Mouse (Mus musculus) embryonic facial prominence, embryonic 13.5 days (tissue): Measurements from ENCODE around the gene Prss57. TPM values are rescaled to one million over a fixed set of nuclear protein-coding genes. Genes with fewer than 3 reads are reported as not detected.
"Not testable (repeated sequence)": the region's sequence is repeated elsewhere in the genome, so short reads cannot be mapped to it uniquely, and the experiment has no call there.

Experiments
- ATAC-seq: fragments of 200-750 bp; cut with Nextera tagmentation; 2 replicates; pipeline ENCODE4 v1.8.0; 2017; ENCODE audit warnings: low read depth; ENCODE audit not compliant: insufficient number of reproducible peaks, insufficient read depth, low FRiP score, low TSS enrichment
- H3K27ac ChIP-seq: fragments of 300-500 bp; sonication (generic); 2 replicates; pipeline ENCODE4 v1.5.1; 2015; ENCODE audit warnings: moderate library complexity, mild to moderate bottlenecking, inconsistent platforms
- H3K27me3 ChIP-seq: fragments of 300-500 bp; sonication (generic); 2 replicates; pipeline ENCODE4 v1.6.1; 2015; ENCODE audit warnings: mild to moderate bottlenecking, inconsistent platforms
- H3K36me3 ChIP-seq: fragments of 300-500 bp; sonication (generic); 2 replicates; pipeline ENCODE4 v1.6.1; 2015; ENCODE audit warnings: mild to moderate bottlenecking, inconsistent platforms
- H3K4me1 ChIP-seq: fragments of 300-500 bp; sonication (generic); 2 replicates; pipeline ENCODE4 v1.6.1; 2015; ENCODE audit warnings: inconsistent platforms
- H3K4me2 ChIP-seq: fragments of 300-500 bp; sonication (generic); 2 replicates; pipeline ENCODE4 v1.6.1; 2015; ENCODE audit warnings: moderate library complexity, mild to moderate bottlenecking, inconsistent platforms
- H3K4me3 ChIP-seq: fragments of 300-500 bp; sonication (generic); 2 replicates; pipeline ENCODE4 v1.5.1; 2015; ENCODE audit warnings: mild to moderate bottlenecking, inconsistent platforms
- H3K9ac ChIP-seq: fragments of 300-500 bp; sonication (generic); 2 replicates; pipeline ENCODE4 v1.6.1; 2015; ENCODE audit warnings: mild to moderate bottlenecking, inconsistent platforms
- H3K9me3 ChIP-seq: fragments of 300-500 bp; sonication (generic); 2 replicates; pipeline ENCODE4 v1.6.1; 2016; ENCODE audit warnings: inconsistent platforms
- WGBS: fragments of 180-500 bp; shearing (Covaris S2); methylation state at CpG from one replicate; pipeline ENCODE4 v1.1.7; 2015; ENCODE audit warnings: mixed read lengths; 5-methylcytosine and 5-hydroxymethylcytosine counted together
- polyA plus RNA-seq: library from polyadenylated mRNA; unstranded; fragments of >200 nt; fragmentation: Nextera tagmentation; extraction: Ambion mirVana; gene quantifications from 2 replicates; pipeline ENCODE4 v1.2.1, GENCODE M21; 2015

Gene Prss57
- polyA plus RNA-seq, 1 experiment from 2014 or later: not detected

DNA sequence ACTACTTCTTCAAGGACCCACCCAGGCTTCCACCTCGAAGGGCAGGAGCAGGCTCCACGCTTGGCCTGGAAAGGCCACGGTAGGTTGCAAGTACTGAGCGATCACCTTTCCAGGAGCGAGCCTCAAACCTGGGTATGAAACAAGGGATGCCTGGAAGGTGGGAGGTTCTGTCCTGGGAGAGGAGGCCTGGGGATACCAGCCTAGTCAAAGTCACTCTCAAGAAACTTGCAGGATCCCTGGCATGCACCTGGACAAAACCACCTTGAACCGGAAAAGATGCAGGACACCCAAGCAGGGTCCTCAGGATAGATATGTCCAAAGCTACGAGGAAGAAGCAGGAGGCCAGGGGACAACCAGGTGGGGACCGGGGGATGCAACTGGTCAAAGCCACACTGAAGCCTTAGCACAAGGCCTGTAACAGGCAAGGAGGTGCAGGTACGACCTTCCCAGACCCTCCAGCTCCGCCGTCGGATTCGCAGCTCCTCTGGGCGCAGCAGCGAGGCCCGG, 24.7 kb downstream of the Prss57 start:
- Histone ChIP-seq H3K27ac (peak overlapping the region; percentile 91), H3K4me1 (peaks cover 36% of the 10 kb centered on the region), H3K4me3 (peak overlapping the region; percentile 94), H3K9me3 (no peaks in the 10 kb centered on the region), H3K4me2 (peak overlapping the region; percentile 86), H3K27me3 (peaks cover 9% of the 10 kb centered on the region), H3K9ac (peak overlapping the region; percentile 97), H3K36me3 (peaks cover 16% of the 10 kb centered on the region)
- no peak for ATAC-seq
- WGBS: 8% methylated on average over 16 of the region's 16 CpGs

GRCm38 (mm10) chr10:79765228-79765745, 25.5 kb downstream of the Prss57 start:
- Histone ChIP-seq H3K9me3 (no peaks in the 10 kb centered on the region), H3K27me3 (peaks cover 2% of the 10 kb centered on the region; the same call in 1 of the 2 replicates), H3K4me1 (peaks cover 36% of the 10 kb centered on the region), H3K4me2 (peak overlapping the region; percentile 86), H3K27ac (no peak overlapping the region), H3K9ac (peak overlapping the region; percentile 97), H3K4me3 (peak overlapping the region; percentile 94), H3K36me3 (peaks cover 24% of the 10 kb centered on the region)
- WGBS: 74% methylated on average over 2 of the region's 2 CpGs
- ATAC-seq: no peak

DNA sequence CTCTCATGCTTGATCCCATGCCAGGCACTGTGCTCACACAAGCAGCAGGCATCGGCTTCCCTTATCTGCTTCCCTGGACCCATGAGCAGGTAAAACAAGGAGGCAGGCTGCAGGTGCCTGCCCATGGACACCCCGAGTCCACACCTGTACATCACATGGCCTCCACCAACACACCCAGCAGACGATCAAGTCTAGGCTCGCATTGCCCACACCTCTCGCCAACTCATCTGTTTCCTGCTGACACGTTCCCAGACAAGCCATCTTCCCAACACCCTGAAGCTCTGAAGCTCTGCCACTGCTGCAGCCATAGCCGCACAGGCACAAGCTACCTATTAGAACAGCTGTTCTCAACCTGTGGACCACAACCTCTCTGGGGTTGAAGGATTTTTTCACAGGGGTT, 26.5 kb downstream of the Prss57 start:
- H3K4me1 ChIP-seq: peaks cover 36% of the 10 kb centered on the region
- no peaks in the 10 kb centered on the region for H3K9me3 ChIP-seq
- no peak for ATAC-seq
- H3K4me2 ChIP-seq: peak overlapping the region; percentile 18; the same call in 1 of the 2 replicates
- no peak overlapping the region for H3K27ac ChIP-seq
- no peak overlapping the region; the same call in 1 of the 2 replicates for H3K4me3 ChIP-seq
- no peaks in the 10 kb centered on the region for H3K27me3 ChIP-seq
- peak overlapping the region; percentile 51 for H3K9ac ChIP-seq
- H3K36me3 ChIP-seq: peaks cover 32% of the 10 kb centered on the region
- 78% methylated on average over 7 of the region's 7 CpGs for WGBS

- peaks cover 46% of the 10 kb centered on the region for H3K36me3 ChIP-seq
- H3K4me1 ChIP-seq: peaks cover 27% of the 10 kb centered on the region
- no peaks in the 10 kb centered on the region for H3K27me3 ChIP-seq
- no peak for ATAC-seq
- no peak overlapping the region for H3K27ac ChIP-seq
- WGBS: 85% methylated on average over 3 of the region's 3 CpGs
- no peak overlapping the region for H3K4me3 ChIP-seq
- H3K9ac ChIP-seq: no peak overlapping the region
- no peak overlapping the region for H3K4me2 ChIP-seq
- H3K9me3 ChIP-seq: no peaks in the 10 kb centered on the region
Measured at GRCm38 (mm10) chr10:79762875-79763274, 27.9 kb downstream of the Prss57 start.

DNA sequence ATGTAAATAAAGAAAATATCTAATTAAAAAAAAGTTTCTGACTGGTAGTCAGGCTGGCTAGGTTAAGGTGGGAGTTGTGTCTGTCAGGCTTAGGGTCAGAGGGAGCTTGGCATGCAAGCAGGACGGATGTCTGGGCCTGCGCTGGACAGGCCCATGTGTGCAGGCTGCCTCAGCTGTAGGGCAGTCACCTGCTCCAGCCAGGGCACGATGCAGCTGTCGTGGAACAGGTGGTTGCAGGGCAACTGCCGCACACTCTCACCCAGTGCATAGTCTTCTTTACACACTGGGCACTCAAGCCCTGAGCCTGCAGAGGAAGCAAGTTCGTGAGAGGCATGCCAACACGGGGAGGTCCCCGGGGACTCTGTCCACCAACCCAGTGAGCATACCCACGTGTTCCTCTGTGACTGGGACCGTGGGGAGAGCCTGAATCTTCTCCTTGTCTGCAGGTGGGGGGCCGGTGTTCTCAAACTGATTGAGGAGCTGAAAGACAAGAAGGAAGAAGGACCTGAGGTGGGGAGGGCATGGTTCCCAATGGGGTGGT, 30.1 kb downstream of the Prss57 start:
- H3K27ac ChIP-seq: no peak overlapping the region
- WGBS: 91% methylated on average over 11 of the region's 11 CpGs

GRCm38 (mm10) chr10:79759675-79760074, 31.1 kb downstream of the Prss57 start:
- H3K4me2 ChIP-seq, H3K9me3 ChIP-seq, H3K27me3 ChIP-seq, H3K4me3 ChIP-seq, ATAC-seq, H3K9ac ChIP-seq, H3K27ac ChIP-seq: not testable (repeated sequence)
- Histone ChIP-seq H3K36me3 (peaks cover 69% of the 10 kb centered on the region), H3K4me1 (peaks cover 20% of the 10 kb centered on the region)
- 88% methylated on average over 1 of the region's 1 CpGs for WGBS

More for the DNA sequence above, 30.1 kb downstream of the Prss57 start:
- Histone ChIP-seq H3K36me3 (peaks cover 67% of the 10 kb centered on the region), H3K9ac (no peak overlapping the region), H3K4me1 (peaks cover 20% of the 10 kb centered on the region), H3K4me2 (no peak overlapping the region), H3K9me3 (no peaks in the 10 kb centered on the region), H3K27me3 (no peaks in the 10 kb centered on the region), H3K4me3 (no peak overlapping the region)
- no peak; the same call in 1 of the 2 replicates for ATAC-seq

DNA sequence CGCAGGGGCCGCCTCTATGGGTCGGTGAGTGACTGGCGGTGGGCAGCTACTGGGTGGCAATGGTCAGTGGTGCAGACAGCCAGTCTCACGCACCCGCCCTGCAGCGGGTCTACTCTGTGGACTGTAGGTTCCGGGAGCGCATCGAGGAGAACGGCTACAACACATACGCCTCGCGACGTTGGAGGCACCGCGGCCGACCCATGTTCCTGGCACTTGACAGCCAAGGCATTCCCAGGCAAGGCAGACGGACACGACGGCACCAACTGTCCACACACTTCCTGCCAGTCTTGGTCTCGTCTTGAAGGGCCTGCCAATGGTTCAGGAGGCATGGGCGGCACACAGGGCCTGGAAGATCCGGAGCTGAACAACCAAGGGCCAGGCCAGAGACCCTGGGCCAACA, 34.1 kb downstream of the Prss57 start:
- Histone ChIP-seq H3K4me1 (peaks cover 10% of the 10 kb centered on the region), H3K9ac (no peak overlapping the region), H3K27ac (no peak overlapping the region), H3K4me2 (no peak overlapping the region), H3K9me3 (no peaks in the 10 kb centered on the region), H3K36me3 (peaks cover 59% of the 10 kb centered on the region), H3K27me3 (no peaks in the 10 kb centered on the region), H3K4me3 (no peak overlapping the region)
- no peak for ATAC-seq
- WGBS: 91% methylated on average over 24 of the region's 24 CpGs

- Histone ChIP-seq H3K4me1 (peaks cover 10% of the 10 kb centered on the region), H3K27me3 (no peaks in the 10 kb centered on the region), H3K36me3 (peaks cover 51% of the 10 kb centered on the region), H3K9me3 (no peaks in the 10 kb centered on the region), H3K4me2 (no peak overlapping the region), H3K27ac (no peak overlapping the region), H3K9ac (0 out of 2 replicates have a peak overlapping the region, but pooled peaks have one; percentile 68), H3K4me3 (no peak overlapping the region)
- no peak for ATAC-seq
- 65% methylated on average over 3 of the region's 3 CpGs for WGBS
Measured at GRCm38 (mm10) chr10:79755854-79756253, 34.9 kb downstream of the Prss57 start.

DNA sequence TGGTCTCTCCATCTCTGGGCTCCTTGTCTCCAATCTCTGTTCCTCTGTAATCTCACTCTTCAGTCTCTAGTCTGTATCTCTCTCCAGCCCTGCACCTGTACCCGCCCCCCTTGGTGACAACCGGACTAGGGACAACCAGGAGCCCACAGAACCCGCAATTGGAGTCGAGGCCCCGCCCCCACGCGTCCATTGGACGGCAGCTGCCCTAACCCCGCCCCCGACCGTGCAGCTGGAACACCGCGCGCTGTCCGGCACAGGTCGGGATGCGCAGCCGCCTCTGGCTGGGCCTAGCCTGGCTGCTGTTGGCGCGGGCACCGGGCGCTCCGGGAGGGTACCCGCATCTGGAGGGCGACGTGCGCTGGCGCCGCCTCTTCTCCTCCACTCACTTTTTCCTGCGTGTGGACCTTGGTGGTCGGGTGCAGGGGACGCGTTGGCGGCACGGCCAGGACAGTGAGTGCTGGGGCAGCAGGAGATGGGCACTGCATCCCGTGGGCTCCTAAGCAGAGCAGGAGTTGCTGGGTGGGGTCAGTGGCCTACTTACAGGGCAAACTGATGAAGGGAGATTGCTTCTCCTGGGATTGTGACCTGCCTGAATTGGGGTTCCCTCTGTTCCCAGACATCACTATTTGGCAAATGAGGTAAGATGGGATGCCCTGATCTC, 35.8 kb downstream of the Prss57 start, which contains the start of gene Fgf22:
Gene Fgf22 (plus strand): TSS at position 221 of the 661 bp plus-strand sequence.
- Histone ChIP-seq H3K4me2 (peak within 1 kb of the TSS; percentile 72), H3K36me3 (peaks cover 43% of the 10 kb centered on the region), H3K9me3 (no peaks in the 10 kb centered on the region), H3K27ac (no peak within 1 kb of the TSS), H3K27me3 (no peaks in the 10 kb centered on the region), H3K4me3 (peak within 1 kb of the TSS; percentile 41), H3K4me1 (peaks cover 10% of the 10 kb centered on the region), H3K9ac (peak within 1 kb of the TSS; percentile 68)
- WGBS: 2% methylated on average over 26 of the region's 36 CpGs
- peak; percentile 77; the same call in 1 of the 2 replicates for ATAC-seq

- Histone ChIP-seq H3K9me3 (no peaks in the 10 kb centered on the region), H3K36me3 (peaks cover 11% of the 10 kb centered on the region), H3K9ac (no peak overlapping the region), H3K4me3 (no peak overlapping the region), H3K4me2 (no peak overlapping the region), H3K27ac (no peak overlapping the region), H3K27me3 (no peaks in the 10 kb centered on the region), H3K4me1 (peaks cover 13% of the 10 kb centered on the region)
- no peak for ATAC-seq
- 73% methylated on average over 6 of the region's 6 CpGs for WGBS
Measured at GRCm38 (mm10) chr10:79748496-79748895, 42.3 kb downstream of the Prss57 start.

- H3K9ac ChIP-seq: peak overlapping the region; percentile 58
- H3K4me3 ChIP-seq: peak overlapping the region; percentile 72
- no peaks in the 10 kb centered on the region for H3K9me3 ChIP-seq
- H3K4me1 ChIP-seq: peaks cover 13% of the 10 kb centered on the region
- peak overlapping the region; percentile 64 for H3K4me2 ChIP-seq
- H3K27ac ChIP-seq: no peak overlapping the region
- 0 out of 2 replicates have a peak, but pooled peaks have one; percentile 21 for ATAC-seq
- H3K27me3 ChIP-seq: no peaks in the 10 kb centered on the region
- WGBS: 23% methylated on average over 6 of the region's 6 CpGs
- peaks cover 29% of the 10 kb centered on the region for H3K36me3 ChIP-seq
Measured at GRCm38 (mm10) chr10:79746774-79747151, 44.0 kb downstream of the Prss57 start.
